Mouse (Mus musculus): Measurements from ENCODE around the gene Coch. TPM values are rescaled to one million over a fixed set of nuclear protein-coding genes. Genes with fewer than 3 reads are reported as not detected.

The Coch gene
- polyA plus RNA-seq, 1 experiment from 2014 or later = 15.8 TPM

Other genes with a start within 250 kb of the Coch start
- gene G2e3, start 245.3 kb upstream of the Coch start, polyA plus RNA-seq (2015; fragmentation: Nextera tagmentation; extraction: Ambion mirVana) = 19.2 and 22.8 TPM in 2 replicates
- gene Scfd1, start 215.8 kb upstream of the Coch start, polyA plus RNA-seq (2015; fragmentation: Nextera tagmentation; extraction: Ambion mirVana) = 72.6 and 74.9 TPM in 2 replicates
- gene Ap4s1, start 97.7 kb downstream of the Coch start, polyA plus RNA-seq (2015; fragmentation: Nextera tagmentation; extraction: Ambion mirVana) = 51.1 and 56.2 TPM in 2 replicates
- 40.4 and 40.5 TPM in 2 replicates for gene Strn3, start 98.6 kb downstream of the Coch start, polyA plus RNA-seq (2015; fragmentation: Nextera tagmentation; extraction: Ambion mirVana)
- gene Hectd1, start 236.2 kb downstream of the Coch start, polyA plus RNA-seq (2015; fragmentation: Nextera tagmentation; extraction: Ambion mirVana) = 36.8 and 38.9 TPM in 2 replicates

Data from hindbrain, embryonic 13.5 days (tissue).